Mouse (Mus musculus): ENCODE results near the gene Trem1.
A peak's percentile ranks its signal among the peaks of the same experiment; 100 is the strongest.

Gene Trem1

DNA sequence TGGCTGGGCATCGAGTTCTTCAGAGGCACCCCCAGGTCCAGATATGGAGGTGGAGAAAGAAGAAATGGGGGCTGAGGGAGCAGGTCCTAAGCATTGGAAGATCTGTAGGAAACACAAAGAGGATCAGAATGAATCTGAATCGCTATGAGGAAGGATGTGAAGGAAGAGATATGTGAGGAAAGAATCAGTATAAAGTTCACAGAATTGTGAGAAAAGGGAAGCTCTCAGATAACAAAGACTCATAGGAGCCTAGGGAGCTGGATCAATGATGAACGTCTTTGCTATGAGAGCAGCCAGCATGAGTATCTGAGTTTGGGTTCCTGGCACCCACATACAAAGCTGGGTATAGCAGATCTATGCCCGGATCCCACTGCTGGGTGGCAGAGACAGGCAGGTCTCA lies 37.3 kb downstream of the Trem1 start:
- no peak for DNase-seq

DNA sequence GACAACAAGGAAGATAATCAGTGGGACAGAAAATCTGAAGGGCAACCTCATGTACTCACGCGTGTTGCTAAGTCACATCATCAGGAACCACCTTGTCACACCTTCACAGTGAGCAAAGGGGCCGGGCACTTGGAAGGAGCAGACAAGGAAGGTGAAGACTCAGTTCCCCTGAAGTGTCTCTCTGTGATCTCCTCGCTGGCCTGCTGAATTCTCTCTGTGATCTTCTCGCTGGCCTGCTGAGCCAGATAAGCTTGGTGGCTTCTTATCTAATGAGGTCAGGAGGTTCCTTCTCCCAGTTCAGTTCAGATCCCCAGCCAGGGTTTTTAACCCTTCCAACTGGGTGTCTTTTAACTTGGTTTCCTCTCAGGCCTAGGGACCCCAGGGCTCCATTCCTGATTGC lies 39.6 kb downstream of the Trem1 start:
- no peak for DNase-seq

DNA sequence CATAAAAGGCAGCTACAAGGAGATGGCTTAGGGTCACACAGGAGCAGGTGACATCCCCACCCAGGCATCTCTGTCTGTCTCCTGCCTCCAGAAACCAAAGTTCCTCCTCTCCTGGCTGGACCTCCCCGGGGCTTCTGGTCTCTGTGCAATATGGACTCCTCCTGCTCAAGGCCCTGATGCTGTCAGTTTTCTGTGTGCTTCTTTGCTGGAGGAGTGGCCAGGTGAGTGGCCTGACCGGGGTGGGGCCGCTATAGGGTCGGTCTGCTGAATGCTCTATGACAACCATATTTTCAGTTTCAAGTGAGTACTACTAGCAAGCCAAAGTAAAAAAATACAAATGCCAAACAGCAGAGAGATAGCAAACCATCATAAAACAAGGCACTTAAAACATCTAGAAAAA lies 40.0 kb downstream of the Trem1 start:
- DNase-seq = no peak

DNA sequence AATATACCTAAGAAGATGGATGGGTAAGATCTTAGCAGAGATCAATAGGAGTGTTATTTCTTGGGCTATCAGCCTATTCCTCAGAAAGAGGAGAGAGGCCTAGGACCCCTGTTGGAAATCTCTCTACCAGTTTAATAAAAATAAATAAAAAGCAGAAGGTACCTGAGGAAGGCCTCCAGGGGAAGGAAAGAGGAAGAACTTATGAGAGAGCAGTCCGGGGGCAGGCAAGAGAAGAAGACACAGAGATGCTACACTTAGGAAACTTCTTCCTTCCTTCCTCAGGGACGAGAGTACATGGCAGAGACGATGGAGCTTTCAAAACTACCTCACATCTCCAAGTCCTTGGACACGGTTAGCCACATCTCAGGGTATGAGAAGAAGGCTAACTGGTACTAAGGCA lies 41.5 kb downstream of the Trem1 start:
- DNase-seq = no peak

DNA sequence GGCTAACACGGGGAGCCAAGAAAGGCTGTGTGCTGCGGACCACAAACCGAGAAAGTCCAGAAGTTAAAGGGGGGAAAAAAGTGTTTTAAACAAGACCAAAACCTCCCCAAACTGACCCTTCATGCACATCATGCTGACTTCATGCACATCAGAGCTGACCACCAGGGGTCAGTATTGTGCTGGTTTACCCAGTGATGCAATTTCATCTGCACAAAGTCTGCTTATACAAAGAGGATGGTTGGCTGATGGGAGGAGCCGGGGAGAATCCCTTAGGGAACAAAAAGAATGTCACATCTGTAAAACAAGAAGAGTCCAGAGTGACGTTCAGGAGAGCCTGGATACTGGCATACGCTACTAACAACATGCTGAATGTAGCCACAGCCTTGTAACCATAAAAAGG lies 42.3 kb downstream of the Trem1 start:
- DNase-seq = peak; percentile 30

DNA sequence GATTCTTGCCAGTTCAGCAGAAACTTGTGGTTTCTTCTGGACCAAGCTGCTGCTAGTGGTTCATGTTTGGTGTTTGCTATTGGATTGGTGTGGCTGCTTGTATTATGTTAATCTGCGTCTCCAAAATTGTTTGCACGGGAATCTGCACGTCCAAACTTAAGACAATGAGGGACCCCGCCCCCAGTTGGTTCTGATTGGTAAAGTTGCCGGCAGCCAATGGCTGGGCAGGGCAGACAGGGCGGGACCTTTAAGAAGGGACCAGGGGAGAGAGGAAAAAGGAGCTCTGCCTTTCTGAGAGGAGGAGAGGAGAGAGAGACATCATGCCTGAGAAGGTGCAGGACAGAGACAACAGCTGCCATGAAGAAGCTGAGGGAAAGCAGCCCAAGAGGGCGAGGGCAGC lies 43.2 kb downstream of the Trem1 start:
- no peak for DNase-seq

DNA sequence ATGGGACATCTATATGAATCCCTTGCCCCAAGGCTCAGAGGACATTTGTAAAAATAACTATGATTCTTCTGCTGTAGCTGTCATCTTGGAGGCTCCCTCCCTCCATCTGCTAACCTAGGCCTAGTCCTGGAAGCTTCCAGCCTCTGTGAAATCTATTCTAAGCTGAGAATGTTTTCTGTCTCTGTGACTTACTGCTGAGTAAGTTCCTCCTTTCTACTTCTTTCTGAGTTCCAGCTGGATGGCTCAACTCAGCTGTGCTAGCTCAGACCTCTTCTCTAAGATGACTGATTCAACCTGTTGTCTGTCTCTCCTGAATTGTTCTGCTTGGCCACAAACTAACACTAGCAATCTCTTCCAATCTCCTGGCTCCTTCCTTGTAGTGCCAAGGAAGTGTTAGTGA lies 45.8 kb downstream of the Trem1 start:
- DNase-seq = no peak

DNA sequence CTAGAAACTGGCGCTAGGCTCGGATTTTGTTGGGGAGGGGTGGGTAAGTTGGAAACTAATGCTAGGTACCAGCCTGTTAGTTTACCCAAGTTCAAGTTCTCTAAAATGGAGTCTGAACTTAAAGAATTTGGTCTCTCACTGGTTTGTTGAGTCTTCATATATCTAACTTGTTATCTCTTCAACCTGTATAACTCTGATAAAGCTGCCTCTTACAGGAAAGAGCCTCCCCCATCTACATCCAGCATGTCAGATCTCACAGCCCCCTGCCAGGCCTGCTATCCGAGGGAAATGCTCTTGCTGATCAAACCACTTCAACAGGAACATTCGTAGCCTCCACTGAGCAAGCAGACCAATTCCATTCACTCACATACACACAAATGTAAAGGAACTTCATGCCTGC lies 46.4 kb downstream of the Trem1 start:
- DNase-seq = no peak

DNA sequence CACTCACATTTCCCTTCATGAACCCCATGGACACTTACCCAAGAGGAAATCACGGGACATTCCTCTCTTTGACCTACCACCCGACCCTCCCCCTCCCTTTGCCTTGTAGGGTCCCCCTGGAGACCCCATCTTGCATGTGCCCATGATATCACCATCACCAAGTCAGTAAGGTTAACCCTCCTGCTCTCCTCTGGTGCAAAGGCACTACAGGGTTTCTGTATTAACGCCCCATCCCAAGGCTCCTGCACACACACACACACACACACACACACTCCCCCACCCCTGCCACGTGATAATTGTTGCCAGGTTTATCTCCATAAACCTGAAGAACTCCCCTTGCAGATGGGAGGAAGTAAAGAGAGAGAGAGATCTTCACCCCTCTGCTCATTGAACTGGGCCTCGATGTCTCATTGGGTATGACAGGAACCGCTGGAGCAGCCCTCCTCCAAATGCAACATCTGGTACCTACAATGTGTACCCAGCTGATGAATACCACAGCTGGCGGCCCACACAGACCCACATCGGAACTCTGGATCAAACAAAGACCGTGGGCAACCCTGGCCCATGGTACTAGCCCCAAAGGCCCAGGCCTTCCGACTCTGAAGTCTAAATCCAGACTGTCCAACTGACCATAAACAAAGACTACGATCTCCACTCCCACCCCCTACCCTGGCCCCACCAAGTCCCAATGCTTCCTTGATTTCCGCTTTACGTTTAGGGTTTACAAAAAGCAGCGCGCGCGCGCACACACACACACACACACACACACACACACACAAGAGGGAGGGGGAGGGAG lies 48.6 kb downstream of the Trem1 start:
- no peak for DNase-seq

DNA sequence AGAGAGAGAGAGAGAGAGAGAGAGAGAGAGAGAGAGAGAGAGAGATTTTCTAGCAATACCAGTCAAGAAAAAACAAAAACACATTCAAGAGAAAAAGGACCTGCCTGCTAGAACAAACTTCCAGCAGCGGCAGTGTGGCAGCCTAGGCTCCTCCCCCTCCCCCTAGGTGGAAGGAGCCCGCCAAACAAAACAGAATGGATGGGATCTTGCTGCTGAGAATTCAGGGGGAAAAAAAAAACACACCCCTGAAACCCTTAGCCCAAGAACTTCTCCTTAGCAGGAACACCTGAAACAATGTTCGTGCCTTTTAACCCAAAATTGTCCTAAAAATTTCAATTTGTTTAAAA lies 49.1 kb downstream of the Trem1 start:
- DNase-seq = no peak

DNA sequence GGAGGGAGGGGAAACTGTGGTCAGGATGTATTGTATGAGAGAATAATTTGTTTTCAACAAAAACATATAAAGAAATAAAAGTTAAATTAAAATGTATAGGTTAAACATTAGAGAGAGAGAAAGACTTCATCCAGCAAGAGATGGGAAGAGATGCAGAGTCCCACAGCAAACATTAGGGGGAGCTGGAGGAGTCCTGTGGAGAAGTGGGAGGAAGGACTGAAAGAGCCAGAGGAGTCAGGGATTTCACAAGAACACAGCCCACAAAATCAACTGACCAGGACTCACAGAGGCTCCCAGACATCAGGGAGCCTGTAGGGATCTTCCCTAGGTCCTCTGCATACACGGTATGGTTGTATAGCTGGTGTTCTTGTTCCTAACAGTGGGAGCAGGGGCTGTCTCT lies 54.2 kb downstream of the Trem1 start:
- DNase-seq = no peak

DNA sequence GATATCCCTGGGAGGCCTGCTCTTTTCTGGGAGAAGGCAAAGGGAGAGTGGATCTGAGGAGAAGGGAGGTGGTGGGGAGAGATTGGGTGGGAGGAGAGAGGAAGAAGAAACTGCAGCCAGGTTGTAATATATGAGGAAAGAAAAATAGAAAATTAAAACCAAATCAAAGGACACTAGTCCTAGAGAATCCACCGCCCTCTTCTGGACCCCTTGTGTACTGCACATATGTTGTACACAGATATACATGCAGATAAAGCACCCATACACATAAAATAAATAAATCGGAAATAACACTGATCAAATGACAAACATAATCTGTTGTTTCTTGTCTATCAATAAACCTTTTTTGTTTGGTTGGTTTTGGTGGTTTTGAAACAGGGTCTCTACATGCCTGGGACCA lies 54.7 kb downstream of the Trem1 start:
- no peak for DNase-seq

DNA sequence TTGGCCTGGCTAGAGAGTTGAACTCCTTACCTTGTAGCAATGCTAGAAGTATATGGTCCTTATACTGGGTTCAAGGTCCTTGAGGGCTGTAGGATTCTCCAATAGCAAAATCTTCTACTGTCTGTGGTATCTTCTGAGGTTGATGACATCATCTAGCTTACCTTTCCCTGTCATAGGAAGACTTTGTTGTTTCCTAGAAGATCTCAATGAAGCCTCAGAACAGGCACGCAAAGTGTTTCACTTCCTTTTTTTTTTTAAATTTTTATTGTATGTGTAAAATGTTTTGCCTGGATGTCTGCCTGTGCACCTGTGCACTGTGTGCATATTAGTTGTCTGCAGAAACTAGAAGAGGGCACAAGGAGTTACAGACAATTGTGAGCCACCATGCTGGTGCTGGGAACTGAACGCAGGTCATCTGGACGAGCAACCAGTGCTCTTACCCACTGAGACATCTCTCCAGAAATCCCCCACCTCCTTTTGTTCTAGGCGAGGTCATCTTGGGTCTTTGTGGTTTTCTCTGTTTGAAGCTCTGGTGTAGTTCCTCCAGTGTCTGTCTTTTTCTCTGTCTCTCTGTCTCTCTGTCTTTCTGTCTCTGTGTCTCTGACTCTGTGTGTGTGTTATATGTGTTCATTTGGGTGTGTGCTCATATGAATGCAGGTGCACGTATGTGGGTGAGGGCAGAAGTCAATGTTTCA lies 61.1 kb downstream of the Trem1 start:
- DNase-seq = no peak

Measured in cerebellum, adult 9-11 months (tissue).